Mouse (Mus musculus) hematopoietic stem cell, adult 5-6 weeks (primary cell): ENCODE data around the gene Fmr1nb. TPM values are rescaled to one million over a fixed set of nuclear protein-coding genes. Genes with fewer than 3 reads are reported as not detected.
"Not testable (repeated sequence)": the region's sequence is repeated elsewhere in the genome, so short reads cannot be mapped to it uniquely, and the experiment has no call there.

Source experiments
- ATAC-seq, 2 experiments: fragments of 125-278 bp in 1 of 2; replicated peaks in 1 of 2; 2 replicates each; pipeline ENCODE4 v1.8.0; 2016 to 2017; ENCODE audit warnings: inconsistent platforms in 2 of 2, mild to moderate bottlenecking in 2 of 2, moderate number of reproducible peaks in 2 of 2, low read depth in 1 of 2, moderate TSS enrichment in 1 of 2; ENCODE audit not compliant: low FRiP score in 2 of 2, poor library complexity in 2 of 2, severe bottlenecking in 2 of 2, insufficient read depth in 1 of 2, low TSS enrichment in 1 of 2
- total RNA-seq: library from RNA; stranded (forward); fragments of 172-1452, 232-1000 nt; gene quantifications from 2 replicates; pipeline ENCODE4 v1.2.3, GENCODE M21; 2017

The Fmr1nb gene
- not detected in 2 replicates for total RNA-seq

DNA sequence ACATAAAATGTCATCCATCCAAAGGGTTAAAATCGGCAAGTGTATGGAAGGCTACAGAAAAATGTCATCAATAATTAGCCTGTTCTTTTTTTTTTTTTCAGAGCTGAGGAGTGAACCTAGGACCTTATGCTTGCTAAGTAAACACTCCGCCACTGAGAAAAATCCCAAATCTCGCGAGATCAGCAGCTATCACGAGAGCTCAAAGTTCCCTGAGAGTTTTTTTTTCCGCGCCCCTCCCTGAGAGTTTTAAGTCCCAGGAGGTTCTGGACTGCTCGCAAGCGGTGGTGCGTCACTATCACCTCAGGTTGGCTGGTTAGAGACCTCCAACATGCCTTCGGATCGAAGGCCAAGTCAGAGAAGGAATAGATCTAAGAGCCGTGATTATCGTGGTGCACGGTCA lies at the start of gene Fmr1nb:
Gene Fmr1nb (plus strand): TSS at position 234 of the 400 bp plus-strand sequence.
- no peak for ATAC-seq

DNA sequence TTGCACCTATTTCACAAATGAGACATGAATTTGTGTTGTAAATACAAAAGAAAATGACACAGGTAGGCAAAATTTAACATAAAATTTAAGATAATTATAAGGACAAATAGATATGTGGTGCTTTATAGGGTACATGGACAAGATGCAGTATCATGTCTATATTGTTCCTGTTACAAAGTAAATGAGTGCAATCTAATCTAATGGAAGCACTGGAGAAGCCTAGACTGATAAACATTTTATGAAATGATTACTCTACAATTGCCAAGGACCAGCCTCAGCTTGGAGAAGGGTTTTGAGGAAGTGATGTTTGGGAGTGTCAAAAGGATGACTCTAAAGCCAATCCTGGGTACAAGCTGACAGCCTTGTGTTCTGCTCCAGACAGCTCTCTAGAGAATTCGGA lies 24.7 kb upstream of the Fmr1nb start:
- ATAC-seq, result no peak

DNA sequence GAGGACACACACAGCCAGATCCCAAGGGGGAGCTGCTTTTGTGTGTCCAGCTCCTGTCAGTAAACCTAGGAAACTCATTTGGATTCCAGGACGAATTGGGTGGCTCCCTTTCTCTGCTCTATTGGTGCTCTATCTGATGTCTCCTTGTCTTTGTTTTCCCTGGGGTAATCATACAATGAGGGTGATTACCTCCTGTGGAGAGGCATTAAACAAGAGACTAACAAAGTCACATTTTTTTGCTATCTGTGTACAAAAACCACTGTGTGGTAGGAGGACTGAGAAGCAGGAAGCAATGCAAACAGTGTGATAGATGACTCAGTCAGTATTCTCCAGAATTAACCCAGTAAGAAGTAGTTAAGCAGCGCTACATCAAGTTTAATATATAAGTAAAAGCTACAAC lies 21.6 kb upstream of the Fmr1nb start:
- no peak for ATAC-seq

DNA sequence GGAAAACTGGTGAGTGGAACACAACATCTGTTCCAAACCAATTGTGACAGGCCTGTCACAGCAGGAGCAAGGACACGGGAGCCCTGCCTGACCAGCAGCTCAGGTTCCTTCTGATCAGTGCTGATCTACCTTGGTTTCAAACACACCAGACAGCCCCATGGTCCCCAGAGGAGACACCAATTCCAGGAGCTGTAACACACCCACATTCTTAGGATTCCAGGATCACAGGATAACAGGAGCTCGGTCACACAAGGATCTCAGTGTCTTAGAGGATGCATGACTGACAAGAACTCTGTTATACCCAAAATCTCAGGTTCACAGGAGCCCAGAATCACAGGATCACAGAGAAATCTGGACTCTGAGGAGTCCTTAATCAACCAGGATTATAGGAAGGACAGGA lies 58.8 kb downstream of the Fmr1nb start:
- not testable (repeated sequence) for ATAC-seq

GRCm38 (mm10) chrX:68821059-68821458 lies 59.4 kb downstream of the Fmr1nb start, which contains the start of gene Gm14698:
TSS of gene Gm14698 (plus strand) at chrX:68821093.
- peak; percentile 89 to 93 for ATAC-seq

GRCm38 (mm10) chrX:68839548-68840444 lies 78.2 kb downstream of the Fmr1nb start:
- ATAC-seq, result no peak

Other genes starting within 250 kb of the Fmr1nb start
- gene Fmr1, start 83.3 kb upstream of the Fmr1nb start, total RNA-seq, result 87.1 and 91.3 TPM in 2 replicates
- gene Gm14698, start 59.3 kb downstream of the Fmr1nb start, total RNA-seq, result 0.60 and 6.9 TPM in 2 replicates
- not detected in 2 replicates for gene Gm6812, start 131.2 kb downstream of the Fmr1nb start, total RNA-seq